Mouse (Mus musculus): ENCODE results near the gene Gphn.
"Not testable (repeated sequence)": the region's sequence is repeated elsewhere in the genome, so short reads cannot be mapped to it uniquely, and the experiment has no call there.

GRCm38 (mm10) chr12:78537590-78537989, 311.4 kb downstream of the Gphn start:
- TF ChIP-seq CTCF, POLR2A (IDR thresholded peaks at IDR 0.05; ENCODE audit: insufficient read depth, low read depth, low read length): not testable (repeated sequence)

All from olfactory bulb, adult 2 months (tissue).